Mouse (Mus musculus) embryonic stem cell, embryonic (primary cell): ENCODE measurements around the gene Ephb4.

Source experiments
- CTCF ChIA-PET, 4 experiments: fragments of 300-600 bp in 2 of 4; fragments of 350-600 bp in 2 of 4; sonication (Branson Sonifier 250); formaldehyde crosslinking; loops; one replicate each; lab custom pipeline; 2022; ENCODE audit warnings: inconsistent platforms in 2 of 4; lab: Charles Lee
- POLR2A ChIA-PET, 4 experiments: fragments of 300-600 bp in 2 of 4; fragments of 350-600 bp in 2 of 4; sonication (Branson Sonifier 250); formaldehyde crosslinking; loops; one replicate each; lab custom pipeline; 2022; ENCODE audit warnings: antibody characterized with exemption in 4 of 4, inconsistent platforms in 1 of 4; lab: Charles Lee

The Ephb4 gene

GRCm38 (mm10) chr5:137317361-137317760 lies 32.5 kb upstream of the Ephb4 start:
- ChIA-PET POLR2A (interaction anchor here in 2 of 4 experiments (1.1 to 3.2 kb wide), 4 partner anchors 10 to 27 kb away, joined by 4 to 30 read pairs (median 6); partner anchors contain the start of gene Srrt (in 2 of the 2)), CTCF (interaction anchor here in 1 of 4 experiments (0.6 kb wide), 1 partner anchor 59 kb away, joined by 9 read pairs; no protein-coding TSS in a partner anchor)

GRCm38 (mm10) chr5:137318570-137318969 lies 31.3 kb upstream of the Ephb4 start:
- POLR2A ChIA-PET, result interaction anchor here in 2 of 4 experiments (0.5 to 1.3 kb wide), 2 partner anchors 11 kb away, joined by 6 to 8 read pairs; partner anchors contain the start of gene Srrt (in 2 of the 2)
- CTCF ChIA-PET, result no interaction called here

- POLR2A ChIA-PET, result interaction anchor here in 2 of 4 experiments (0.6 to 1.3 kb wide), 3 partner anchors 16 to 154 kb away, joined by 3 to 5 read pairs (median 3); no protein-coding TSS in a partner anchor
- CTCF ChIA-PET, result no interaction called here
Measured at GRCm38 (mm10) chr5:137320996-137321395, 28.9 kb upstream of the Ephb4 start.

GRCm38 (mm10) chr5:137330910-137331309 lies 19.0 kb upstream of the Ephb4 start:
- ChIA-PET CTCF (no interaction called here), POLR2A (interaction anchor here in 1 of 4 experiments (0.6 to 1.1 kb wide), 2 partner anchors 25 to 84 kb away, joined by 3 read pairs; no protein-coding TSS in a partner anchor)

GRCm38 (mm10) chr5:137332857-137333511 lies 16.9 kb upstream of the Ephb4 start:
- CTCF ChIA-PET, result interaction anchor here (0.6 to 3.0 kb wide), 23 partner anchors 12 to 828 kb away, joined by 3 to 30 read pairs (median 5); partner anchors contain the start of genes Pop7 (in 2 of the 4), Cops6 (in 1 of the 4), Ephb4 (in 1 of the 4) and Trip6 (in 1 of the 4)
- POLR2A ChIA-PET, result interaction anchor here (0.6 to 7.2 kb wide), 33 partner anchors 8 to 1397 kb away, joined by 3 to 60 read pairs (median 4); partner anchors contain the start of genes Srrt (in 3 of the 4), Ephb4 (in 2 of the 4), Plod3 (in 1 of the 4) and Pop7 (in 1 of the 4)

- ChIA-PET POLR2A (interaction anchor here (0.6 to 7.2 kb wide), 48 partner anchors 8 to 445 kb away, joined by 3 to 60 read pairs (median 4); partner anchors contain the start of genes Ephb4 (in 3 of the 4), Srrt (in 3 of the 4), Pcolce (in 1 of the 4) and Plod3 (in 1 of the 4)), CTCF (interaction anchor here (0.5 to 3.0 kb wide), 37 partner anchors 11 to 827 kb away, joined by 3 to 30 read pairs (median 4); partner anchors contain the start of genes Pop7 (in 3 of the 4), Cops6 (in 1 of the 4), Ephb4 (in 1 of the 4) and Ift22 (in 1 of the 4))
Measured at GRCm38 (mm10) chr5:137333512-137334174, 16.3 kb upstream of the Ephb4 start, which contains the start of gene Slc12a9. Gene Slc12a9 (minus strand): TSS chr5:137333597.

- POLR2A ChIA-PET, result interaction anchor here (0.6 to 7.2 kb wide), 40 partner anchors 9 to 445 kb away, joined by 3 to 60 read pairs (median 4); partner anchors contain the start of genes Ephb4 (in 3 of the 4), Srrt (in 2 of the 4), Fis1 (in 1 of the 4) and Plod3 (in 1 of the 4)
Measured at GRCm38 (mm10) chr5:137334317-137334716, 15.6 kb upstream of the Ephb4 start.

GRCm38 (mm10) chr5:137335066-137335465 lies 14.8 kb upstream of the Ephb4 start:
- ChIA-PET CTCF (interaction anchor here in 1 of 4 experiments (0.7 to 3.0 kb wide), 3 partner anchors 23 to 766 kb away, joined by 3 to 30 read pairs (median 4); partner anchors contain the start of gene Ache), POLR2A (interaction anchor here in 3 of 4 experiments (0.6 to 7.2 kb wide), 11 partner anchors 12 to 454 kb away, joined by 3 to 60 read pairs (median 5); partner anchors contain the start of genes Ephb4 (in 2 of the 3), Fis1 (in 1 of the 3) and Pop7 (in 1 of the 3))

More at GRCm38 (mm10) chr5:137334317-137334716, 15.6 kb upstream of the Ephb4 start:
- CTCF ChIA-PET, result interaction anchor here (0.5 to 3.0 kb wide), 26 partner anchors 10 to 426 kb away, joined by 3 to 30 read pairs (median 5); partner anchors contain the start of genes Pop7 (in 3 of the 4), Ephb4 (in 1 of the 4), Ift22 (in 1 of the 4) and Trip6 (in 1 of the 4)

- POLR2A ChIA-PET, result interaction anchor here (0.5 to 7.2 kb wide), 47 partner anchors 12 to 1402 kb away, joined by 3 to 76 read pairs (median 4); partner anchors contain the start of genes Ephb4 (in 3 of the 4), Pop7 (in 3 of the 4), Fis1 (in 2 of the 4) and Srrt (in 2 of the 4)
- CTCF ChIA-PET, result interaction anchor here in 3 of 4 experiments (0.6 to 1.7 kb wide), 13 partner anchors 12 to 862 kb away, joined by 3 to 10 read pairs (median 3); partner anchors contain the start of genes Ephb4 (in 1 of the 3) and Pop7 (in 1 of the 3)
Measured at GRCm38 (mm10) chr5:137337190-137337589, 12.7 kb upstream of the Ephb4 start.

- CTCF ChIA-PET, result interaction anchor here (0.6 to 1.6 kb wide), 10 partner anchors 11 to 1043 kb away, joined by 3 to 10 read pairs (median 3); partner anchors contain the start of gene Ephb4 (in 1 of the 4)
Measured at GRCm38 (mm10) chr5:137338256-137338655, 11.7 kb upstream of the Ephb4 start.

GRCm38 (mm10) chr5:137338663-137339289 lies 11.1 kb upstream of the Ephb4 start:
- POLR2A ChIA-PET, result interaction anchor here in 3 of 4 experiments (0.6 to 7.2 kb wide), 13 partner anchors 11 to 1376 kb away, joined by 3 to 76 read pairs (median 6); partner anchors contain the start of genes Ephb4 (in 3 of the 3), Pop7 (in 1 of the 3), Srrt (in 1 of the 3) and Ufsp1 (in 1 of the 3)

More at GRCm38 (mm10) chr5:137338256-137338655, 11.7 kb upstream of the Ephb4 start:
- POLR2A ChIA-PET, result interaction anchor here in 3 of 4 experiments (0.8 to 7.2 kb wide), 20 partner anchors 12 to 1376 kb away, joined by 3 to 76 read pairs (median 6); partner anchors contain the start of genes Ephb4 (in 3 of the 3), Pop7 (in 2 of the 3), Ache (in 1 of the 3) and Srrt (in 1 of the 3)

GRCm38 (mm10) chr5:137339290-137339979 lies 10.5 kb upstream of the Ephb4 start:
- ChIA-PET CTCF (interaction anchor here in 2 of 4 experiments (0.6 to 2.0 kb wide), 4 partner anchors 10 to 163 kb away, joined by 3 to 4 read pairs (median 4); partner anchors contain the start of genes Ephb4 (in 1 of the 2) and Pop7 (in 1 of the 2)), POLR2A (interaction anchor here in 3 of 4 experiments (0.6 to 7.2 kb wide), 9 partner anchors 10 to 193 kb away, joined by 3 to 76 read pairs (median 3); partner anchors contain the start of genes Ephb4 (in 3 of the 3) and Pop7 (in 1 of the 3))

More at GRCm38 (mm10) chr5:137338663-137339289, 11.1 kb upstream of the Ephb4 start:
- CTCF ChIA-PET, result interaction anchor here in 3 of 4 experiments (0.6 to 1.2 kb wide), 7 partner anchors 11 to 1044 kb away, joined by 3 to 4 read pairs (median 3); partner anchors contain the start of gene Ephb4 (in 1 of the 3)

- POLR2A ChIA-PET, result interaction anchor here in 2 of 4 experiments (1.1 to 5.2 kb wide), 2 partner anchors 10 to 41 kb away, joined by 3 to 76 read pairs; partner anchors contain the start of gene Ephb4 (in 1 of the 2)
- CTCF ChIA-PET, result interaction anchor here in 2 of 4 experiments (0.7 to 2.0 kb wide), 2 partner anchors 9 to 14 kb away, joined by 3 to 4 read pairs; no protein-coding TSS in a partner anchor
Measured at GRCm38 (mm10) chr5:137340222-137340621, 9.7 kb upstream of the Ephb4 start.

GRCm38 (mm10) chr5:137342407-137343012 lies 7.4 kb upstream of the Ephb4 start:
- CTCF ChIA-PET, result interaction anchor here in 1 of 4 experiments (0.7 kb wide), 1 partner anchor 1840 kb away, joined by 3 read pairs; no protein-coding TSS in a partner anchor
- POLR2A ChIA-PET, result interaction anchor here in 1 of 4 experiments (0.7 to 1.9 kb wide), 2 partner anchors 14 to 259 kb away, joined by 3 to 5 read pairs; no protein-coding TSS in a partner anchor
